In genomic region chr13:107073039-107073620, GRCm38 (mm10) we compare ENCODE assay signal across 9 mouse cellular contexts. TPM values are rescaled to one million over a fixed set of nuclear protein-coding genes. Genes with fewer than 3 reads are reported as not detected.
A peak's percentile ranks its signal among the peaks of the same experiment; 100 is the strongest.
DNase-seq lines count a peak whose midpoint lies in the region; ATAC-seq lines count a peak whose summit lies in the region.
"Had no signal": no experiment of that assay in that cellular context is flagged by ENCODE, and none has a peak within 500 bp of the region (broad histone marks: within the 10 kb centered on the region; RNA-seq: fewer than 3 reads in every experiment).

No protein-coding gene starts in this region.

- DNase-seq in kidney, adult 9 months = no peak
- DNase-seq in cerebellum, postnatal 14 days = peak; percentile 41 to 42
- DNase-seq in left cerebral cortex, adult 11 months (ENCODE audit: low spot score) = peak; percentile 13
- DNase-seq in midbrain, embryonic 14.5 days = peak; percentile 82
- no peak for DNase-seq in gastrocnemius, postnatal 4 days (ENCODE audit: low spot score in 2 of 2)

- no peaks in the 10 kb centered on the region for H3K9me3 ChIP-seq in kidney, embryonic 16.5 days (ENCODE audit: low read length)
- H3K9me3 ChIP-seq in heart, embryonic 12.5 days (replicated peaks) = no peaks in the 10 kb centered on the region
- H3K9me3 ChIP-seq in midbrain, embryonic 14.5 days (ENCODE audit: control insufficient read depth, low read length) = no peaks in the 10 kb centered on the region

- 4% methylated on average over 14 of the region's 14 CpGs for WGBS in kidney, embryonic 16.5 days
- 4% methylated on average over 14 of the region's 14 CpGs for WGBS in heart, embryonic 12.5 days
- WGBS in midbrain, embryonic 14.5 days = under 1% methylated on average over 14 of the region's 14 CpGs

- peak; percentile 70; the same call in 1 of the 2 replicates for ATAC-seq in kidney, embryonic 16.5 days (ENCODE audit: low FRiP score, low TSS enrichment)
- ATAC-seq in heart, embryonic 12.5 days (ENCODE audit: insufficient number of reproducible peaks, low FRiP score) = peak; percentile 54
- ATAC-seq in midbrain, embryonic 14.5 days (ENCODE audit: low FRiP score, low TSS enrichment) = peak; percentile 80
- no peak for ATAC-seq in CD4-positive, CD25-positive, alpha-beta regulatory T cell, adult 4 months
- ATAC-seq: Patski had no signal

- no peaks in the 10 kb centered on the region for H3K27me3 ChIP-seq in kidney, embryonic 16.5 days (ENCODE audit: insufficient read depth, low read length)
- no peaks in the 10 kb centered on the region for H3K27me3 ChIP-seq in heart, embryonic 12.5 days (replicated peaks)
- H3K27me3 ChIP-seq in midbrain, embryonic 14.5 days (ENCODE audit: control insufficient read depth, insufficient read depth, low read length) = no peaks in the 10 kb centered on the region

- peak overlapping the region; percentile 38 for H3K4me3 ChIP-seq in kidney, embryonic 16.5 days (ENCODE audit: low read length)
- peak overlapping the region; percentile 37 for H3K4me3 ChIP-seq in heart, embryonic 12.5 days
- peak overlapping the region; percentile 34 for H3K4me3 ChIP-seq in midbrain, embryonic 14.5 days (replicated peaks; ENCODE audit: low read depth, low read length)

- H3K4me1 ChIP-seq in kidney, embryonic 16.5 days (ENCODE audit: insufficient read depth, low read length) = peaks cover 12% of the 10 kb centered on the region
- H3K4me1 ChIP-seq in heart, embryonic 12.5 days (replicated peaks) = peaks cover 15% of the 10 kb centered on the region
- 0 out of 2 replicates have a peak, but pooled peaks cover 6% of the 10 kb centered on the region for H3K4me1 ChIP-seq in midbrain, embryonic 14.5 days (ENCODE audit: control insufficient read depth, insufficient read depth, low read length)

- peak overlapping the region; percentile 61 for H3K4me2 ChIP-seq in kidney, embryonic 16.5 days (replicated peaks; ENCODE audit: low read depth, low read length)
- H3K4me2 ChIP-seq in heart, embryonic 12.5 days = peak overlapping the region; percentile 70
- peak overlapping the region; percentile 62 for H3K4me2 ChIP-seq in midbrain, embryonic 14.5 days (ENCODE audit: low read length)

- H3K27ac ChIP-seq in kidney, embryonic 16.5 days (ENCODE audit: low read length) = no peak overlapping the region
- no peak overlapping the region for H3K27ac ChIP-seq in heart, embryonic 12.5 days (ENCODE audit: poor library complexity, severe bottlenecking)
- peak overlapping the region; percentile 73 for H3K27ac ChIP-seq in midbrain, embryonic 14.5 days (replicated peaks; ENCODE audit: low read depth, low read length)

- H3K9ac ChIP-seq in kidney, embryonic 16.5 days (replicated peaks; ENCODE audit: low read length) = peak overlapping the region; percentile 51
- H3K9ac ChIP-seq in heart, embryonic 12.5 days = peak overlapping the region; percentile 60
- H3K9ac ChIP-seq in midbrain, embryonic 14.5 days (replicated peaks; ENCODE audit: low read length) = peak overlapping the region; percentile 42

- no peaks in the 10 kb centered on the region for H3K36me3 ChIP-seq in kidney, embryonic 16.5 days (ENCODE audit: insufficient read depth, low read length)
- H3K36me3 ChIP-seq in heart, embryonic 12.5 days = no peaks in the 10 kb centered on the region
- no peaks in the 10 kb centered on the region for H3K36me3 ChIP-seq in midbrain, embryonic 14.5 days (ENCODE audit: control insufficient read depth, insufficient read depth, low read length)

RNA-seq across cellular contexts. Expression of gene Kif2a, which starts 51.2 kb away (rescaled TPM):
- polyA plus RNA-seq in kidney, embryonic 16.5 days (2015; fragmentation: Nextera tagmentation; extraction: Ambion mirVana) = 9.8 and 10.0 TPM in 2 replicates
- 16.8 and 19.5 TPM in 2 replicates for polyA plus RNA-seq in heart, embryonic 12.5 days (2016; fragmentation: Nextera tagmentation; extraction: Ambion mirVana)
- 50.5 and 60.3 TPM in 2 replicates for polyA plus RNA-seq in midbrain, embryonic 14.5 days (2014; fragmentation: Nextera tagmentation; extraction: Ambion mirVana)
- polyA plus RNA-seq in CD4-positive, CD25-positive, alpha-beta regulatory T cell, adult 4 months (2017; shearing (Covaris generic)) = 10 to 100 TPM; 11.0 to 15.2 TPM
- 10 to 100 TPM; 42.5 to 53.4 TPM for total RNA-seq in gastrocnemius, postnatal 4 days (2021)

Comparison
In these comparisons a context has a peak if more than half of its experiments do, and no peak if none do; other contexts are left out.
1. DNase-seq: peak in cerebellum, postnatal 14 days (2 of 2), left cerebral cortex, adult 11 months (single experiment) and midbrain, embryonic 14.5 days (single experiment); none in kidney, adult 9 months (single experiment) and gastrocnemius, postnatal 4 days (0 of 2).
2. Peak in every context shown above with its lines, with median percentiles within 50 percentile points of each other: H3K4me2 ChIP-seq, H3K4me3 ChIP-seq and H3K9ac ChIP-seq.